Mouse (Mus musculus): Measurements from ENCODE around the gene 1110051M20Rik. TPM values are rescaled to one million over a fixed set of nuclear protein-coding genes. Genes with fewer than 3 reads are reported as not detected.

Gene 1110051M20Rik
- polyA plus RNA-seq, 1 experiment from 2014 or later = 68.9 TPM

DNA sequence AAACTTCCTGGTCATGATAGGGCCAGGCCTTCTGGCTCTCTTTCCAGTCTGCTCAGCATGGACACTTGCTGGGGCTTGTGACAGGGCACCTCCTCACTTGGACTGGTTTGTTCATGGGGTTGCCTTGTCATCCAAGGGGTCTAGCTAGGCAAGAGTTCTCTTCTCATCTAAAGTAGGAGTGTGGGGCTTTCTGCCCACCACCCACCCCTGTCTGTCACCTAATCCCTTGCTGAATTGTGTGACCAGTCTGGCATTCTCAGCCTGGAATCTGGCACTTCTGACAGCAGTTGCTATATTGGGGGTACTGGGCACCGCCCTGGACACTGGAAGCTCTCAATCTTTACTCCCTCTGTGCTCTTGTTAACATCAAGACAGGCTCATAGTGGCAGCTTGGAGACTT, 185.0 kb downstream of the 1110051M20Rik start:
- Histone ChIP-seq H3K36me3 (ENCODE audit: insufficient read depth, low read length) (peaks cover 6% of the 10 kb centered on the region; the same call in 1 of the 2 replicates), H3K4me1 (ENCODE audit: insufficient read depth, low read length) (peaks cover 42% of the 10 kb centered on the region), H3K27ac (ENCODE audit: low read length) (no peak overlapping the region), H3K9ac (replicated peaks; ENCODE audit: low read length) (no peak overlapping the region), H3K4me3 (ENCODE audit: low read length) (no peak overlapping the region), H3K27me3 (ENCODE audit: insufficient read depth, low read length) (peaks cover 11% of the 10 kb centered on the region; the same call in 1 of the 2 replicates), H3K9me3 (ENCODE audit: low read length) (no peaks in the 10 kb centered on the region), H3K4me2 (replicated peaks; ENCODE audit: low read depth, low read length) (no peak overlapping the region)
- no peak for ATAC-seq (ENCODE audit: low FRiP score, low TSS enrichment)
- 83% methylated on average over 1 of the region's 1 CpGs for WGBS

DNA sequence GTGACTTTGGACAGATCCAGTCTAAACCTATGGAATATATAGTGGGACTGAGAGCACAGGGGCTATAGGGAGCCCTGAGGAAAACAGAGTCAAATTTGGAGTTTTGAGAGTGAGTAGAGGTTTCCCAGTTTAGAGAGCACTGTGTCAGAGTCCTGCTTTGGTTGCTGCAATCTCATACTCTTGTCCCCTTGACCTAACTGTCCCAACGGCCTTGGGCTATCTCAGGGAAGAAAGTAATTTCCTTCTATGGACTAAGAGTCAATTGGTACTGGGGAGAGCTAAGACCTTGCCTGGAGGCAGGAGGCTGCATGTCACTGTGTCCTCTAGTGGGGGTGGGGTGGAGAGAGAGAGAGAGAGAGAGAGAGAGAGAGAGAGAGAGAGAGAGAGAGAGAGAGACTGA, 185.7 kb downstream of the 1110051M20Rik start:
- Histone ChIP-seq H3K4me1 (ENCODE audit: insufficient read depth, low read length) (peaks cover 36% of the 10 kb centered on the region), H3K9ac (replicated peaks; ENCODE audit: low read length) (no peak overlapping the region; the same call in 1 of the 2 replicates), H3K36me3 (ENCODE audit: insufficient read depth, low read length) (peaks cover 6% of the 10 kb centered on the region; the same call in 1 of the 2 replicates), H3K9me3 (ENCODE audit: low read length) (no peaks in the 10 kb centered on the region), H3K4me2 (replicated peaks; ENCODE audit: low read depth, low read length) (no peak overlapping the region), H3K4me3 (ENCODE audit: low read length) (no peak overlapping the region), H3K27ac (ENCODE audit: low read length) (no peak overlapping the region), H3K27me3 (ENCODE audit: insufficient read depth, low read length) (peaks cover 13% of the 10 kb centered on the region; the same call in 1 of the 2 replicates)
- WGBS = 70% methylated on average over 1 of the region's 1 CpGs
- ATAC-seq (ENCODE audit: low FRiP score, low TSS enrichment) = no peak

GRCm38 (mm10) chr2:91258054-91258453, 186.4 kb downstream of the 1110051M20Rik start:
- Histone ChIP-seq H3K27ac (ENCODE audit: low read length) (peak overlapping the region; percentile 83), H3K27me3 (ENCODE audit: insufficient read depth, low read length) (peaks cover 13% of the 10 kb centered on the region; the same call in 1 of the 2 replicates), H3K4me3 (ENCODE audit: low read length) (peak overlapping the region; percentile 71), H3K4me1 (ENCODE audit: insufficient read depth, low read length) (peaks cover 34% of the 10 kb centered on the region), H3K36me3 (ENCODE audit: insufficient read depth, low read length) (peaks cover 4% of the 10 kb centered on the region; the same call in 1 of the 2 replicates), H3K9ac (replicated peaks; ENCODE audit: low read length) (peak overlapping the region; percentile 72), H3K9me3 (ENCODE audit: low read length) (no peaks in the 10 kb centered on the region), H3K4me2 (replicated peaks; ENCODE audit: low read depth, low read length) (peak overlapping the region; percentile 90)
- ATAC-seq (ENCODE audit: low FRiP score, low TSS enrichment) = 0 out of 2 replicates have a peak, but pooled peaks have one; percentile 1
- WGBS = 62% methylated on average over 5 of the region's 5 CpGs

- WGBS = under 1% methylated on average over 22 of the region's 22 CpGs
- H3K36me3 ChIP-seq (ENCODE audit: insufficient read depth, low read length) = peaks cover 4% of the 10 kb centered on the region; the same call in 1 of the 2 replicates
- H3K9ac ChIP-seq (replicated peaks; ENCODE audit: low read length) = peak overlapping the region; percentile 72
- no peaks in the 10 kb centered on the region for H3K9me3 ChIP-seq (ENCODE audit: low read length)
- H3K4me2 ChIP-seq (replicated peaks; ENCODE audit: low read depth, low read length) = peak overlapping the region; percentile 90
- peak overlapping the region; percentile 71 for H3K4me3 ChIP-seq (ENCODE audit: low read length)
- peak overlapping the region; percentile 83 for H3K27ac ChIP-seq (ENCODE audit: low read length)
- H3K4me1 ChIP-seq (ENCODE audit: insufficient read depth, low read length) = peaks cover 34% of the 10 kb centered on the region
- peaks cover 13% of the 10 kb centered on the region; the same call in 1 of the 2 replicates for H3K27me3 ChIP-seq (ENCODE audit: insufficient read depth, low read length)
- peak; percentile 84 for ATAC-seq (ENCODE audit: low FRiP score, low TSS enrichment)
Observed at GRCm38 (mm10) chr2:91257126-91257980, 187.2 kb downstream of the 1110051M20Rik start.

DNA sequence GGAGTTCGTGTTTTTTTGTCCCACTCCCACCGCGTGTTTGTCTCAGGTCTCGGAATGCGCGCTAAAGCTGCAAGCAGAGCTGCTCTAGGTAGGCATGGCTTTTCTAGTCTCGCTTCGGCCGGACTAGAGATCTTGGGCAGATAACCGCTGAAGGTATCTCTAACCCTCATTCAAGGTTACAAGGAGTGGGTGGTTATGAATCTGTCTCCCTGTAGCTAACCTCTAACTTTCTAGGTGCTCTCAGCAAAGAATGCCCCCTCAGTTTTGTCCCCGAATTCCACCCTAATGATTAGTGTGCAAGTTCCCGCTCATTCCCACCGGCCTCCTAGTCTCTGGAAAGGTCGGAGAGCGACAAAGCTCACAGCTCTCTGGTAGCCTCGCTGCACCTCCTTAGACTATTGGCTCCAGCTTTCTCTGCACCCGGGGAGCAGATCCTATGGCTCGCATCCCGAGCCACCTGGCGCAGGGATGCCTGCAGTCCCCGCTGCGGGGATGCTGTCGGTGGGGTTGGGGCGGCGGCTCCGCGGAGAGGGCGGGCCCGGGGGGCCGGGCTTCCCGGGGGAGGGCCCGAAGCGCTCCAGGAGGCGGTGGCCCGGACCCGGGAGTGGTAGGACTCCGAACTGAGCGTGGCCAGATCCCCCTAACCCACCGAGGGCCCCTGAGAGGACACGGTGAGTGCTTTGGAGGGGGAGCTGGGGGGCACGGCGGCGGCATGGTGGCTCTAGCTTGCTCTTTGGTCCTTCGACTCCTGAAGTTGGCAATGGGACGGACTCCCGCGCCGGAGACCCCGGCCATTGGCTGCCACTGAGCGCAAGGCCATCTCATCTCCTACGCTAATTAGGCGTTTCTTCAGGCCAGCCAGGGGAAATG, 188.0 kb downstream of the 1110051M20Rik start:
- Histone ChIP-seq H3K4me1 (ENCODE audit: insufficient read depth, low read length) (peaks cover 34% of the 10 kb centered on the region), H3K4me2 (replicated peaks; ENCODE audit: low read depth, low read length) (peak overlapping the region; percentile 90), H3K4me3 (ENCODE audit: low read length) (peak overlapping the region; percentile 71), H3K36me3 (ENCODE audit: insufficient read depth, low read length) (peaks cover 4% of the 10 kb centered on the region; the same call in 1 of the 2 replicates), H3K27me3 (ENCODE audit: insufficient read depth, low read length) (peaks cover 13% of the 10 kb centered on the region; the same call in 1 of the 2 replicates), H3K9ac (replicated peaks; ENCODE audit: low read length) (peak overlapping the region; percentile 72), H3K27ac (ENCODE audit: low read length) (peak overlapping the region; percentile 83), H3K9me3 (ENCODE audit: low read length) (no peaks in the 10 kb centered on the region)
- under 1% methylated on average over 46 of the region's 52 CpGs for WGBS
- ATAC-seq (ENCODE audit: low FRiP score, low TSS enrichment) = peak; percentile 77

GRCm38 (mm10) chr2:91255661-91256150, 188.8 kb downstream of the 1110051M20Rik start, which contains the start of gene Pacsin3:
TSS of gene Pacsin3 (plus strand) at chr2:91255954.
- Histone ChIP-seq H3K27ac (ENCODE audit: low read length) (peak within 1 kb of the TSS; percentile 83), H3K4me1 (ENCODE audit: insufficient read depth, low read length) (peaks cover 34% of the 10 kb centered on the region), H3K36me3 (ENCODE audit: insufficient read depth, low read length) (peaks cover 4% of the 10 kb centered on the region; the same call in 1 of the 2 replicates), H3K9ac (replicated peaks; ENCODE audit: low read length) (peak within 1 kb of the TSS; percentile 72), H3K4me3 (ENCODE audit: low read length) (peak within 1 kb of the TSS; percentile 71), H3K27me3 (ENCODE audit: insufficient read depth, low read length) (peaks cover 13% of the 10 kb centered on the region; the same call in 1 of the 2 replicates), H3K9me3 (ENCODE audit: low read length) (no peaks in the 10 kb centered on the region), H3K4me2 (replicated peaks; ENCODE audit: low read depth, low read length) (peak within 1 kb of the TSS; percentile 90)
- WGBS = 2% methylated on average over 27 of the region's 27 CpGs
- 0 out of 2 replicates have a peak, but pooled peaks have one; percentile 15 for ATAC-seq (ENCODE audit: low FRiP score, low TSS enrichment)

- 21% methylated on average over 8 of the region's 8 CpGs for WGBS
- Histone ChIP-seq H3K9ac (replicated peaks; ENCODE audit: low read length) (no peak overlapping the region), H3K4me2 (replicated peaks; ENCODE audit: low read depth, low read length) (peak overlapping the region; percentile 90; the same call in 1 of the 2 replicates), H3K4me3 (ENCODE audit: low read length) (no peak overlapping the region), H3K9me3 (ENCODE audit: low read length) (no peaks in the 10 kb centered on the region), H3K27ac (ENCODE audit: low read length) (no peak overlapping the region), H3K27me3 (ENCODE audit: insufficient read depth, low read length) (peaks cover 13% of the 10 kb centered on the region; the same call in 1 of the 2 replicates), H3K36me3 (ENCODE audit: insufficient read depth, low read length) (no peaks in the 10 kb centered on the region), H3K4me1 (ENCODE audit: insufficient read depth, low read length) (peaks cover 34% of the 10 kb centered on the region)
- ATAC-seq (ENCODE audit: low FRiP score, low TSS enrichment) = no peak
Observed at GRCm38 (mm10) chr2:91254725-91255380, 189.7 kb downstream of the 1110051M20Rik start.

- Histone ChIP-seq H3K9ac (replicated peaks; ENCODE audit: low read length) (no peak overlapping the region), H3K27ac (ENCODE audit: low read length) (no peak overlapping the region), H3K27me3 (ENCODE audit: insufficient read depth, low read length) (peaks cover 13% of the 10 kb centered on the region; the same call in 1 of the 2 replicates), H3K9me3 (ENCODE audit: low read length) (no peaks in the 10 kb centered on the region), H3K4me2 (replicated peaks; ENCODE audit: low read depth, low read length) (no peak overlapping the region), H3K4me3 (ENCODE audit: low read length) (no peak overlapping the region), H3K4me1 (ENCODE audit: insufficient read depth, low read length) (peaks cover 23% of the 10 kb centered on the region), H3K36me3 (ENCODE audit: insufficient read depth, low read length) (no peaks in the 10 kb centered on the region)
- no peak for ATAC-seq (ENCODE audit: low FRiP score, low TSS enrichment)
- WGBS = 50% methylated on average over 4 of the region's 4 CpGs
Observed at GRCm38 (mm10) chr2:91252512-91252911, 192.0 kb downstream of the 1110051M20Rik start.

DNA sequence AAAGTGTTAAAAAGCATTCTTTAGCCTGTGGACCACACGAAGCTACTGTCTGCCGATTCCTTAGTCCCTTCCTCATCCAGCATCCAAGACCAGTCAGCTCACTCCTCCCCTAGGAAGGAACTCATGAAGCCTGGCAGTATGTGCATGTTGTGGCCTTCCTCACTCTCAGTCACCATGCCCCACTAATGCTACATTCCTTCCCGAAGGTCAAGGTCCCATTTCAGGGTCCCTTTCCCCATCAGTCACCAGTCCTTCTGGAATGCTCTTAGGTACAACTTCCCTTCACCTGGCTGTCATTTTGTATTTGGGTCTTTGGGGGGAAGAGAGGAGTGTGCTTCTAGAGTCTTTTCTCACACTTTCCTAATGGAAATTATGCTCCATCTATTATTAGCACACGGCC, 192.5 kb downstream of the 1110051M20Rik start:
- H3K4me3 ChIP-seq (ENCODE audit: low read length) = no peak overlapping the region
- H3K27ac ChIP-seq (ENCODE audit: low read length) = no peak overlapping the region
- no peaks in the 10 kb centered on the region for H3K9me3 ChIP-seq (ENCODE audit: low read length)
- H3K36me3 ChIP-seq (ENCODE audit: insufficient read depth, low read length) = no peaks in the 10 kb centered on the region
- H3K27me3 ChIP-seq (ENCODE audit: insufficient read depth, low read length) = peaks cover 13% of the 10 kb centered on the region; the same call in 1 of the 2 replicates
- H3K4me2 ChIP-seq (replicated peaks; ENCODE audit: low read depth, low read length) = no peak overlapping the region
- H3K9ac ChIP-seq (replicated peaks; ENCODE audit: low read length) = no peak overlapping the region
- 67% methylated on average over 4 of the region's 4 CpGs for WGBS
- ATAC-seq (ENCODE audit: low FRiP score, low TSS enrichment) = no peak
- H3K4me1 ChIP-seq (ENCODE audit: insufficient read depth, low read length) = peaks cover 19% of the 10 kb centered on the region

All from kidney, embryonic 16.5 days (tissue).